Mouse (Mus musculus): ENCODE data around the gene Klhl29.

Gene Klhl29

GRCm38 (mm10) chr12:5257174-5257573, 118.3 kb downstream of the Klhl29 start:
- no peak for DNase-seq (ENCODE audit: extremely low read depth, insufficient read length, low spot score)

- no peak for DNase-seq (ENCODE audit: extremely low read depth, insufficient read length, low spot score)
These were observed 120.4 kb downstream of the Klhl29 start for GRCm38 (mm10) chr12:5255079-5255478.

GRCm38 (mm10) chr12:5254246-5254982, 121.1 kb downstream of the Klhl29 start:
- DNase-seq (ENCODE audit: extremely low read depth, insufficient read length, low spot score): no peak

- DNase-seq (ENCODE audit: extremely low read depth, insufficient read length, low spot score): no peak
These were observed 122.0 kb downstream of the Klhl29 start for GRCm38 (mm10) chr12:5253289-5254005.

- DNase-seq (ENCODE audit: extremely low read depth, insufficient read length, low spot score): no peak
These were observed 122.9 kb downstream of the Klhl29 start for GRCm38 (mm10) chr12:5252569-5252968.

GRCm38 (mm10) chr12:5250042-5250441, 125.4 kb downstream of the Klhl29 start:
- no peak for DNase-seq (ENCODE audit: extremely low read depth, insufficient read length, low spot score)

GRCm38 (mm10) chr12:5249068-5249467, 126.4 kb downstream of the Klhl29 start:
- no peak for DNase-seq (ENCODE audit: extremely low read depth, insufficient read length, low spot score)

- DNase-seq (ENCODE audit: extremely low read depth, insufficient read length, low spot score): no peak
These were observed 128.0 kb downstream of the Klhl29 start for GRCm38 (mm10) chr12:5247505-5247904.

- DNase-seq (ENCODE audit: extremely low read depth, insufficient read length, low spot score): no peak
These were observed 128.7 kb downstream of the Klhl29 start for GRCm38 (mm10) chr12:5246721-5247341.

GRCm38 (mm10) chr12:5246193-5246621, 129.3 kb downstream of the Klhl29 start:
- DNase-seq (ENCODE audit: extremely low read depth, insufficient read length, low spot score): no peak

GRCm38 (mm10) chr12:5245207-5245597, 130.3 kb downstream of the Klhl29 start:
- DNase-seq (ENCODE audit: extremely low read depth, insufficient read length, low spot score): no peak

GRCm38 (mm10) chr12:5244431-5245206, 130.9 kb downstream of the Klhl29 start:
- DNase-seq (ENCODE audit: extremely low read depth, insufficient read length, low spot score): no peak

GRCm38 (mm10) chr12:5243867-5244266, 131.6 kb downstream of the Klhl29 start:
- DNase-seq (ENCODE audit: extremely low read depth, insufficient read length, low spot score): no peak

- DNase-seq (ENCODE audit: extremely low read depth, insufficient read length, low spot score): no peak
These were observed 132.0 kb downstream of the Klhl29 start for GRCm38 (mm10) chr12:5243449-5243848.

- no peak for DNase-seq (ENCODE audit: extremely low read depth, insufficient read length, low spot score)
These were observed 132.7 kb downstream of the Klhl29 start for GRCm38 (mm10) chr12:5242551-5243330.

GRCm38 (mm10) chr12:5239451-5240245, 135.8 kb downstream of the Klhl29 start:
- no peak for DNase-seq (ENCODE audit: extremely low read depth, insufficient read length, low spot score)

GRCm38 (mm10) chr12:5237078-5237477, 138.4 kb downstream of the Klhl29 start:
- no peak for DNase-seq (ENCODE audit: extremely low read depth, insufficient read length, low spot score)

- no peak for DNase-seq (ENCODE audit: extremely low read depth, insufficient read length, low spot score)
These were observed 139.9 kb downstream of the Klhl29 start for GRCm38 (mm10) chr12:5235596-5235995.

- DNase-seq (ENCODE audit: extremely low read depth, insufficient read length, low spot score): no peak
These were observed 145.0 kb downstream of the Klhl29 start for GRCm38 (mm10) chr12:5230504-5230903.

All from 3134 (cell line).